Mouse (Mus musculus) lung, embryonic 14.5 days (tissue): ENCODE results near the gene Npnt. TPM values are rescaled to one million over a fixed set of nuclear protein-coding genes. Genes with fewer than 3 reads are reported as not detected.
A peak's percentile ranks its signal among the peaks of the same experiment; 100 is the strongest.

ENCODE experiments used
- ATAC-seq: fragments of 200-750 bp; cut with Nextera tagmentation; 2 replicates; pipeline ENCODE4 v1.8.0; 2017; ENCODE audit warnings: mild to moderate bottlenecking, moderate TSS enrichment, moderate library complexity; ENCODE audit not compliant: insufficient read depth
- DNase-seq: peaks from one replicate; pipeline ENCODE4 v3.0.0-alpha.2; 2015
- H3K27ac ChIP-seq: fragments of 300-500 bp; sonication (generic); 2 replicates; pipeline ENCODE4 v1.5.1; 2014; ENCODE audit warnings: low read depth, mild to moderate bottlenecking, moderate library complexity
- H3K27me3 ChIP-seq: fragments of 300-500 bp; sonication (generic); 2 replicates; pipeline ENCODE4 v1.6.1; 2014; ENCODE audit warnings: low read length, control low read depth; ENCODE audit not compliant: insufficient read depth
- H3K36me3 ChIP-seq: fragments of 300-500 bp; sonication (generic); 2 replicates; pipeline ENCODE4 v1.6.1; 2014; ENCODE audit warnings: control low read depth; ENCODE audit not compliant: insufficient read depth
- H3K4me1 ChIP-seq: fragments of 300-500 bp; sonication (generic); 2 replicates; pipeline ENCODE4 v1.6.1; 2014; ENCODE audit warnings: antibody characterized with exemption, control low read depth; ENCODE audit not compliant: insufficient read depth
- H3K4me2 ChIP-seq: fragments of 300-500 bp; sonication (generic); 2 replicates; pipeline ENCODE4 v1.6.1; 2014; ENCODE audit warnings: mild to moderate bottlenecking
- H3K4me3 ChIP-seq: fragments of 300-500 bp; sonication (generic); 2 replicates; pipeline ENCODE4 v1.5.1; 2014; ENCODE audit warnings: low read depth, low read length
- H3K9ac ChIP-seq: fragments of 300-500 bp; sonication (generic); 2 replicates; pipeline ENCODE4 v1.6.1; 2014
- H3K9me3 ChIP-seq: fragments of 300-500 bp; sonication (generic); 2 replicates; pipeline ENCODE4 v1.6.1; 2016; ENCODE audit warnings: low read depth, low read length, control low read depth
- CTCF ChIP-seq: IDR thresholded peaks from 2 replicates; pipeline ENCODE4 v1.5.1; 2016; ENCODE audit warnings: antibody characterized with exemption, low read depth
- WGBS: fragments of 180-500 bp; shearing (Covaris S2); extraction: QIAGEN DNeasy Blood & Tissue Kit; methylation state at CpG from one replicate; pipeline ENCODE4 v1.1.7; 2014; 5-methylcytosine and 5-hydroxymethylcytosine counted together
- polyA plus RNA-seq: library from polyadenylated mRNA; unstranded; fragments of >200 nt; fragmentation: Nextera tagmentation; extraction: Ambion mirVana; gene quantifications from 2 replicates; pipeline ENCODE4 v1.2.1, GENCODE M21; 2014

Gene Npnt
- 84.5 and 91.3 TPM in 2 replicates for polyA plus RNA-seq

- Histone ChIP-seq H3K4me3 (peak within 1 kb of the TSS; percentile 70), H3K4me1 (no peaks in the 10 kb centered on the region; the same call in 1 of the 2 replicates), H3K27me3 (0 out of 2 replicates have a peak, but pooled peaks cover 8% of the 10 kb centered on the region), H3K9me3 (no peaks in the 10 kb centered on the region), H3K9ac (peak within 1 kb of the TSS; percentile 70), H3K36me3 (peaks cover 6% of the 10 kb centered on the region; the same call in 1 of the 2 replicates), H3K4me2 (peak within 1 kb of the TSS; percentile 97), H3K27ac (no peak within 1 kb of the TSS)
- ATAC-seq (peak; percentile 89), DNase-seq (peak; percentile 78)
- WGBS: under 1% methylated on average over 63 of the region's 82 CpGs
- TF ChIP-seq CTCF: peak; percentile 30
These were observed at the start of gene Npnt for GRCm38 (mm10) chr3:132949791-132950528. Npnt (minus strand) TSS chr3:132950291.

- peak; percentile 35 for ATAC-seq
- H3K27ac ChIP-seq: peak overlapping the region; percentile 76; the same call in 1 of the 2 replicates
- WGBS: 72% methylated on average over 9 of the region's 9 CpGs
These were observed 46.2 kb upstream of the Npnt start for GRCm38 (mm10) chr3:132996299-132996698.

GRCm38 (mm10) chr3:132995904-132996267 is 45.8 kb upstream of the Npnt start:
- no peak for TF ChIP-seq CTCF
- DNase-seq (no peak), ATAC-seq (peak; percentile 69)
- no peaks in the 10 kb centered on the region for H3K9me3 ChIP-seq
- H3K27me3 ChIP-seq: no peaks in the 10 kb centered on the region
- H3K27ac ChIP-seq: peak overlapping the region; percentile 76; the same call in 1 of the 2 replicates
- H3K36me3 ChIP-seq: peaks cover 15% of the 10 kb centered on the region
- no peaks in the 10 kb centered on the region for H3K4me1 ChIP-seq
- H3K9ac ChIP-seq: no peak overlapping the region
- no peak overlapping the region for H3K4me2 ChIP-seq
- H3K4me3 ChIP-seq: no peak overlapping the region
- WGBS: 58% methylated on average over 3 of the region's 3 CpGs

More at GRCm38 (mm10) chr3:132996299-132996698, 46.2 kb upstream of the Npnt start:
- no peak overlapping the region for H3K4me2 ChIP-seq
- H3K36me3 ChIP-seq: peaks cover 15% of the 10 kb centered on the region
- no peaks in the 10 kb centered on the region for H3K4me1 ChIP-seq
- H3K9ac ChIP-seq: no peak overlapping the region
- TF ChIP-seq CTCF: no peak
- H3K4me3 ChIP-seq: no peak overlapping the region
- DNase-seq: peak; percentile 6
- H3K9me3 ChIP-seq: no peaks in the 10 kb centered on the region
- H3K27me3 ChIP-seq: no peaks in the 10 kb centered on the region

GRCm38 (mm10) chr3:132995172-132995903 is 45.2 kb upstream of the Npnt start:
- H3K4me1 ChIP-seq: no peaks in the 10 kb centered on the region
- peak overlapping the region; percentile 46; the same call in 1 of the 2 replicates for H3K27ac ChIP-seq
- peak; percentile 97 for ATAC-seq
- peaks cover 15% of the 10 kb centered on the region for H3K36me3 ChIP-seq
- H3K4me3 ChIP-seq: no peak overlapping the region
- 44% methylated on average over 7 of the region's 7 CpGs for WGBS
- no peak overlapping the region for H3K9ac ChIP-seq
- no peak for TF ChIP-seq CTCF
- no peak overlapping the region for H3K4me2 ChIP-seq
- DNase-seq: peak; percentile 95
- no peaks in the 10 kb centered on the region for H3K27me3 ChIP-seq
- no peaks in the 10 kb centered on the region for H3K9me3 ChIP-seq

GRCm38 (mm10) chr3:132986188-132986587 is 36.1 kb upstream of the Npnt start:
- H3K36me3 ChIP-seq: peaks cover 11% of the 10 kb centered on the region; the same call in 1 of the 2 replicates
- no peak for ATAC-seq

GRCm38 (mm10) chr3:132983845-132984485 is 33.9 kb upstream of the Npnt start:
- peak; percentile 97 for ATAC-seq

More at GRCm38 (mm10) chr3:132986188-132986587, 36.1 kb upstream of the Npnt start:
- Histone ChIP-seq H3K4me3 (no peak overlapping the region), H3K4me2 (no peak overlapping the region), H3K4me1 (peaks cover 8% of the 10 kb centered on the region; the same call in 1 of the 2 replicates), H3K9me3 (no peaks in the 10 kb centered on the region), H3K9ac (no peak overlapping the region), H3K27ac (no peak overlapping the region), H3K27me3 (no peaks in the 10 kb centered on the region)
- no peak for TF ChIP-seq CTCF
- DNase-seq: no peak
- WGBS: 77% methylated on average over 5 of the region's 5 CpGs

More at GRCm38 (mm10) chr3:132983845-132984485, 33.9 kb upstream of the Npnt start:
- H3K4me1 ChIP-seq: peaks cover 8% of the 10 kb centered on the region; the same call in 1 of the 2 replicates
- peak; percentile 92 for DNase-seq
- H3K9me3 ChIP-seq: no peaks in the 10 kb centered on the region
- peak overlapping the region; percentile 29 for H3K4me2 ChIP-seq
- H3K27me3 ChIP-seq: no peaks in the 10 kb centered on the region
- peak overlapping the region; percentile 75 for H3K27ac ChIP-seq
- H3K9ac ChIP-seq: no peak overlapping the region
- TF ChIP-seq CTCF: no peak
- 10% methylated on average over 4 of the region's 4 CpGs for WGBS
- H3K4me3 ChIP-seq: no peak overlapping the region
- peaks cover 22% of the 10 kb centered on the region for H3K36me3 ChIP-seq
